Mouse (Mus musculus): ENCODE data around the gene Cdr2.

DNA sequence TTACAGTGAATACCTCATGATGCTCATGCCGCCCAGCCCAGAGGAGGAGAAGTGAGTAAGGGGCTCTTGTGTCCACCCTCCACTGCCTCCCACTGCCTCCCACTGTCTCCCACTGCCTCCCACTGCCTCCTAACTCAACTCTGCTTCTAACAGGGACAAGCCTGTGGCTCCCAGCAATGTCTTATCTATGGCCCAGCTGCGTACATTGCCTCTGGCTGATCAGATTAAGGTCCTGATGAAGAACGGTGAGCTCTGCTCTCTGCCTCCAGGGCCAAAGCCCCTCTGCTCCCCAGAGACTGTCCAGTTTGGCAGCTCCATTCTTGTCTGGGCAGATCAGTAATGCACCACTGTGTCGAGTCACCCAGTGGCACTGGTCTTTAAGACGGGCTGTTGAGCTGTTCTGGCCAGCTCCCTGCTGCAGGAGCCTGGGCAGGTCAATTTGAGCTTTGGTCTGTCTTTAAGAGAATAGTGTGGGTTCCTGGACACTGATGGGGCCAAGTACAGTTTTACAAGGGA is 48.4 kb downstream of the Cdr2 start:
- TF ChIP-seq CTCF (IDR thresholded peaks at IDR 0.05; ENCODE audit: insufficient read depth, low read depth, low read length) (no peak), POLR2A (IDR thresholded peaks at IDR 0.05; ENCODE audit: insufficient read depth, low read depth, low read length) (no peak)

All from olfactory bulb, adult 2 months (tissue).